Mouse (Mus musculus) layer of hippocampus, adult 9-10 months (tissue): ENCODE measurements around the gene Asic2.

Experiments
- DNase-seq: peaks from one replicate; pipeline ENCODE4 v3.0.0; 2022; ENCODE audit warnings: low spot score

Gene Asic2

DNA sequence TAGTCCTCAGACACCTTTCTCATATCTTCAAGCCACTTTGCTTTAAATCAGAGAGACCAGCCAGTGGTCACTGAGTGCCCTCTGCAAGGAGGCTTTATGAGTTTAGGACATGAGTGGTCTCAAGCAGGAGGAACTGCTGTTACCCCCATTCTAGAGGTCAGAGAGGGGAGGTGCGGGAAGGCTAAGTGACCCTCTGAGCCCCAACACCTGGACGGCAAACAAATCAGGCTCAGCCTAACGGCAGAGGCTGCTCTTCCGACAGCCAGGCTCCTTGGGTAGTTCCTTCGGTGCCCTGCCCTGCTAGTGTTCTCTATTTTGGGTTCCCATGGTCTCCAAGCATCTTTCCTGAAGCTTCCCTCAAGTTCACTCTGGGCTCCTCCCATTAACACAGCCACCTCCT is 357.8 kb downstream of the Asic2 start:
- DNase-seq, result no peak

- DNase-seq, result no peak
Measured at GRCm38 (mm10) chr11:81602971-81603370, 365.3 kb downstream of the Asic2 start.

DNA sequence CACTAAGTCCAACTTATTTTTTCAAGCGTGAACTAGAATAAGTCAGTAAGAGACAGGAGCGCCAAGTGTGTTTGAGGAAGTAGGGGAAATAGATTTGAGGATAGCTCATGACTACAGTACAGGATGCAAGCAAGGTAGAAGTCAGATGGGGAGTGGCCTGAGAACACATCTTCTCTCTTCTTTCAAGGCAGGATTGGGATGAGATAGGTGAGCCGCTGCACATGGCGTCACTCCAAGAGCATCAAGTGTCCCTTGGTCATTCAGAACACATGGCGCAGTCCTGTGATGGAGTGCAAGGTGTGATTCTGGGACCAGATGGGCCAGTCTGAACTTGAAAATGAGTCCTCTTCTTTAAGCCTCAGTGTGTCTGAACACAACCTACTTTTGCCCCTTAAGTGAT is 366.5 kb downstream of the Asic2 start:
- DNase-seq, result no peak

DNA sequence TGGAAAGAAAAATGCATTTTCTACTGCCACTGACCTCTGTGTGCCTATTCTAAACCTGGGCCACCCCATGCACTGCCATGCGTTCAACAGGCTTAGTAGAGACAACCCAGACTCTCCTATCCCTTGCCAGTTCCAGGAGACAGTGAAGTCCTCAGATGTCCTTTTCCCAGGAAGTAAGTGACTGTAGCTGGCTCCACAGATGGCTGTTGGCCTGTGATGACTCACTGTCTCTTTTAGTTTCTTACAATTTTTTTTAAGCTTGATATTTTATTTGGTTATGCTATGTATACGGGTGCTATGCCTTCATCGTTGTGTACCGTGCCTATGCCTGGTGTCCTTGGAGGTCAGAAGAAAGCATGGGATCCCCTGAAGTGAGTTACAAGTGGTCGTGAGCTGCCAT is 370.7 kb downstream of the Asic2 start:
- DNase-seq, result no peak

DNA sequence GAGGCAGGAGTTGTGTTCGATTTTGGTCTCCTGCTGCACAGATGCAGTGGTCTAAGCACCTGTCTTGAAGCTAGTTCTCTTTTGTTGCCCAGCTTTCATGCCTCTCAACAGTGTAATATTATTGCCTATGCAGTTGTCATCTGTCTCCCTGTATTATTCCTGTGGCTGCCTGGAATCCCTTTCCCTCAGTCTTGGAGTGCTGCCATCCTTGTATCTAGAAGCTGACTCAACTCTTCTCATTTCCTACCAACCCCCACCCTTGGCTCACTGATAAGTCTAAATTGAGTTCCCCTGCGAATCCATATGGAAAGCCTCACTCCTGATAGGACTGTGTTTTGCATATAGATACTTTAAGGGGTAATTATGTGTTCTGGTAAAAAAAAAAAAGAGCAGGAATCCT is 373.0 kb downstream of the Asic2 start:
- DNase-seq, result peak; percentile 51

GRCm38 (mm10) chr11:81592776-81593175 is 375.5 kb downstream of the Asic2 start:
- DNase-seq, result no peak

DNA sequence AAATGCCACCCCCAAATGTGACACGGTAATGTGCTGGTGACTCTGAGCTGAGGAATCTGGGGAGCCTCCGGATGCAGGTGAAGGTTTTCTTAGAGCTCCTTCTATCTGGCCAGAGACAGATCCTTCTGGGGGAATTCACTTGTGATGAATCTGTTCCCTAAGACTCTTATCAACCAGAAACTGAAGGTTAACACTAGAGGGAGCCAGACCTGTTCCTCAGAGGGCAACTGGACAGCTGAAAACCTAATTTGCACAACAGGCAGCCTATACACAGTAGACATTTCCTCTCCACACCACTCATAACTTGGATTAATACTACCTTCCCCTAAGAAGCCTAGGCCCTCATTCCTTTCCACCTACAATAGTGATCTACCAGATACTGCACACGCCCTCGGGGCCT is 377.3 kb downstream of the Asic2 start:
- no peak for DNase-seq

DNA sequence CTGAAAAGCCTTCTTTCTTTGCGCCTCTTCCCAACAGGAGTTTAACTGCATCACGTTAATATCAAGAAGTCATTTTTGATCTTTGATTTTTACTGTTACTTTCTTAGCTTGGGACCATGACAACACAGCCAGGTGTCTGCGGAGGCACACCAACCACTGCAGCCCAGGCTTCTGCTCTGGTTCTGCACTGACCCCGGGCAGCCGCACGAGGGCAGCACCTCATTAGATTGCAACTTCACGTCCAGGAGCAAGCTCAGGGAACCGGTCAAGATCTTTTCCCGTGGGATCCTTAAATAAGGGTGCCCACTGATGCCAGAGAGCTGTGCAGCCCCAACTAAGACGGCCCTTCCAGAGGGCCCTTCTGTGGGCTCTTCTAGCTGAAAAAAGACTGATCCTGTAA is 379.6 kb downstream of the Asic2 start:
- peak; percentile 74 for DNase-seq

DNA sequence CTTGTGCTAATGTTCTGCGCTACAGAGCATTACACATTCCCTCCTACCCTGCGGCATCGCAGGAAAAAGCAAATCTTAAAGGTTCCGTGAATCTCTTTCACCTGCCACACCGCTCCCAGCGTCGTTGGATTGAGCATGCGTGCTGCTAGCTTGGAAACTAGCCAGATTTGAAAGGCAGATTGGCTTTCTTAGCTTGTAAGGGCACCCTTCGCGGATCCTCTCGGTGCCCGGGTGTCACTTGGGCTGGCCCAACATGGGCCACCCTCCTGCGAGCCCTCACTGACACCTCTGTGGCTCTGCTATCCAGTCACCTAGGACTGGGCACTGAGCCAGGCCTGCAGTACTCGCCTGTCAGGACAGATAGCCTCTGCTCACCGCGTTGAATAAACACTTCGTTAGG is 380.3 kb downstream of the Asic2 start:
- DNase-seq, result no peak

DNA sequence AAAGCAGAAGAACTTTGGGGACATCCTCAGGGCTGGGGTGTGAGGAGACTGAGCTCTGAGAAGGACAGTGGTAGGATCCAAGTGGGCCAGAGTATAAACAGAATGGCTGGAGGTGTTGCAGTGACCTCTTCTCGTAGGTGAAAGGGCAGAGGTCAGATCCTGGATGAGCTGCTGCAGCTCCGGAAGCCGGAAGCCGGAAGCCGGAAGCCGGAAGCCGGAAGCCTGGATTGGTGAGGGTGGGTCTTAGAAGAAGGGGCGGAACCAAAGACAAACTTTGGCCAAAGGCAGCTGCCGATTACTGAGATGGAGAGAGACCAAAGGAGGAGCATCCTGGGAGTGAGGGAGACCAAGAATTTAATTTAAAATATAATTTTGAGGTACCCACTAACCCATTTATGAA is 381.1 kb downstream of the Asic2 start:
- DNase-seq, result no peak

- no peak for DNase-seq
Measured at GRCm38 (mm10) chr11:81584506-81584905, 383.8 kb downstream of the Asic2 start.

DNA sequence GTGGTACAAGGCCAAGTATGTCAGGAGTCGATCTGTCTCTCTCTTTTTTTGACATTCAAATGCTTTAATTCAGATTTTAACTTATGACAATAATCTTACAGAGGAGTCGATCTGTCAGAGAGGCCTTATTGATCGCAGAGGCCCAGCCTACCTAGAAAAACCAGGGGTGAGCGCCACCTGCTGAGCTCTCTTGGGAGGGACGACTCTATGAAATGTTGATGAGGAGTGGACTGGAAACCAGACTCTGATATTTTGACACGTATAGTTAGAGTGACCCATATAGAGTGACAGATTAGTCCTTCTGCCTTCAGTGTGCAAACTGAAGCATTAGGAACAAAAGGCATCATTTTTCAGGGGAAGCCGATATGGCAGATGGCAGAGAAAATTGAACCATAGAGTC is 385.1 kb downstream of the Asic2 start:
- no peak for DNase-seq

- DNase-seq, result no peak
Measured at GRCm38 (mm10) chr11:81582161-81582560, 386.1 kb downstream of the Asic2 start.

DNA sequence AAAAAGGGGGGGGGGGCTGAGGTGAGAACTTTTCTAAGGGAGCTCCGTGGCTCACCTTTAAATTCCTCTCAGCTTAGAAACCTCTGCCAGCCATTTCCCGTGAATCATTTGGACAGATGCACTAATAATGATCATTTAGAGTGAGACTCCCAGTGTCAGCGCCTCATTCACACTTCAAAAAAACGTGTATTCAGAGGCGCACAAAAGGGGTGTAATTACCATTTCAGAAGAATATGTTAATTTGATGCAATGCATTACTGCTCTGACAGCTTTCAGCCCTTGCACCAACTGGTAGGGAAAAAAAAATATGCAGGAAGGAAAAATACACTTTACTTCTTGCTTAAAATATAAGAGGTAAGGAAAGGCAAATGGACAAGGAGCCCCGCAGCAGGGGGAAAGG is 388.5 kb downstream of the Asic2 start:
- DNase-seq, result no peak

DNA sequence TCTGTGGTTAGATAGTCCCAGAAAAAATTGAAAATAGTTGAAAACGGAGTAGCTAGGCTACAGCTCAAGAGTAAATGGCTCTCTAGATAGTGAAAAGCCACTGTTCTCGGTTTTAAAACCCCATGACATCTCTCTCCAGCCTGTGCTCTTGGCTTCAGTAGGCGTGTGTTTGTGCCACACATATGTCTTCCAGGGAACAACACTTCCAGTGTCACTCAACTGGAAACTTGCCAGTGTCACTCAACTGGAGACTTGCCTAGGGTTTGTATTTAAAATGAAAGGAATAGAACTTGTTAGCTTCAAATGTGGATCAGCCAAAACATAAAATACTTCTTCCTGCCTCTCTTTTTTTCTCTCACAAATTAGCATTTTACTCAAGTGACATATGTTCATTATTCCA is 397.9 kb downstream of the Asic2 start:
- no peak for DNase-seq

DNA sequence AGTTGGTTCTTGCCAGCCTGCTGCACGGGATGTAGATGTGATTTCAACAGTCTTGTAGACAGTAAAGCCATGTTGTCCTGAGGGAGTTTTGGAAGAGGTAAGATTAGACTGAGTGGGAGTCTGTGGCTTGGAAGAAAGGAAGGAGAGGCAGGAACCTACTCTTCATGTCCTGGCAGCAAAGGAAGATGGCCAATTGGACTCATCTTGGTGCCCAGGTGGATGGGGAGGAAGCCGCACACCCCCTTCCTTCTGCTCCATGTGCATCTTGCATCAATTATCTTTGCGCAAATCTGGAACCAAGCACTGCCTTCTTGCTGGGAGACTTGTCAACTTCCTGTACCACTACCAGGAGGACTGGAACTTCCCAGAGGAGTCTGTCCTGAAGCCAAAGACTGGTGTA is 403.4 kb downstream of the Asic2 start:
- DNase-seq, result no peak

GRCm38 (mm10) chr11:81560374-81560773 is 407.9 kb downstream of the Asic2 start:
- DNase-seq, result no peak

GRCm38 (mm10) chr11:81543189-81543588 is 425.1 kb downstream of the Asic2 start:
- no peak for DNase-seq

DNA sequence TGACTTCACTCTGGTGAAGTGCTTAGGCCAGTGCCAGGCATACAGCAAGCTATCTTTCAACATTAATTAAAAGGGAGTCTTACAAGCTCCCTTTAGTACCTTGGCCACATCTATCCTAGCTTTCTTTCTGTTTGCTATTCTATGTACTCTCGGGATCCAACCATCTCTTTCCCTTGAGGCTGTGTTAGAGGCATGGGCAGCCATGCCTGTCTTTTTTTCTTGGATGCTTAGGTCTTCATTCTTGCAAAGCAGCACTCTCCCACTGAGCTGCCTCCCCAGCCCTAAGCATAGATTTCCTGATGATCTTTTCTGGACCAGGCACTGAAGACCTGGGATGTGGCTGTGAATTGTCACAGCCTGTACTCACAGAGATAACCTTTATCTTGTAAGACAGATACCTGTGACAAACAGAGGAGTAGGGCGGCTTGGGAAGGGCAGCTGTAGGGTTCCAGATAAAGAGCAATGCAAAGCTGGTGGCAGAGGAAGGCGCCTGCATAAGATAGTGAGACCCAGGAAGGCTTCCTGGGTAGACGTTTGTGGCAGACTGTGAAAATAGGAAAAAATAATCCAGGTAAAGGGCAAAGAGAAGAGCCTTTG is 433.0 kb downstream of the Asic2 start:
- DNase-seq, result no peak

DNA sequence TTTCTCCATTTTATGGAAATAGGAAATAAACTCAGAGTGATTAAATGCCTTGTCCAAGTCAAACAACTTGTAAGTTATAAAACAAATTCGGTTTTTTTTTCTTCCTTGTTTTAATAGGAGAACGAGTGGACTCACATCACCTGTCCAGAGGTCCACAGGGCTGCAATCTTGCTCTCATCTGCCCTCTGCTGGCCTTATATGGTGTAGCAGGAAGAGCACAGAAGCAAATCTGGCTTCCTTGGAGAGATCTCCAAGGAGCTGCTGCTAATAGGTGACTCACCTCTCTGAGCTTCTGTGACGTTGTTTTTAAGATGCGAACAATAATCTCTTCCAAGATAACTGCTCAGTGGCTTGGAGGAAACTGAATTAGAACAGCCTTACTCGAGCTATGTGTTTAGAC is 433.6 kb downstream of the Asic2 start:
- peak; percentile 31 for DNase-seq

- DNase-seq, result no peak
Measured at GRCm38 (mm10) chr11:81531906-81532305, 436.4 kb downstream of the Asic2 start.

- DNase-seq, result no peak
Measured at GRCm38 (mm10) chr11:81522927-81523326, 445.3 kb downstream of the Asic2 start.

DNA sequence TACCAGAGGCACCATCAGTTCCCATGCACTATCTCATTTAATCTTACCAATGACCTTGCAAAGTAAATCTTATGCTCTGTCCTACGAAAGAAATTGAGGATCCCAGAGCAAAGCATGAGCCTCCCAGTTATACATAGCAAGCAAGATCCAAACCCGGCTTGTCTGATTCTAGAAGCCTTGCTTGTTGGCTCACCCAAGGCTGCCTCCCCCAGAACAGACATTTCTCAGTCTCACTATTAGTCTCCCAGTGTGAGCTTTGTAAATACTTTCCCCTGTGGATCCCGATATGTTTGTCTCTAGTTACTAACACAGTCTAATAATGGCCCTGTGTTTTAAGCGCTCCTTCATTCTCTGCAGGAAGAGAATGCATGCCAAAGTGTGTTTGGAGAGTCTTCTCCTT is 446.4 kb downstream of the Asic2 start:
- DNase-seq, result no peak

- no peak for DNase-seq
Measured at GRCm38 (mm10) chr11:81518001-81518955, 450.0 kb downstream of the Asic2 start.
